Mouse (Mus musculus): Measurements from ENCODE around the gene Slitrk5.

GRCm38 (mm10) chr14:111681773-111682172 is 6.9 kb downstream of the Slitrk5 start:
- TF ChIP-seq CTCF (IDR thresholded peaks at IDR 0.05; ENCODE audit: extremely low read depth, insufficient read length, insufficient replicate concordance, low read depth, low read length): no peak
- TF ChIP-seq POLR2A (IDR thresholded peaks at IDR 0.05; ENCODE audit: low read depth, low read length): no peak
